Mouse (Mus musculus) embryonic fibroblast, embryonic 13.5 days (primary cell): Measurements from ENCODE around the gene Zfyve21.

Experiments
- CTCF ChIP-seq: IDR thresholded peaks from 2 replicates; pipeline ENCODE4 v1.5.1; 2011; ENCODE audit warnings: mild to moderate bottlenecking, control low read depth, low read length, moderate library complexity, borderline replicate concordance; ENCODE audit not compliant: insufficient read depth
- POLR2A ChIP-seq: IDR thresholded peaks from 2 replicates; pipeline ENCODE4 v1.6.1; 2011; ENCODE audit warnings: low read depth, mild to moderate bottlenecking, control low read depth, low read length, moderate library complexity

DNA sequence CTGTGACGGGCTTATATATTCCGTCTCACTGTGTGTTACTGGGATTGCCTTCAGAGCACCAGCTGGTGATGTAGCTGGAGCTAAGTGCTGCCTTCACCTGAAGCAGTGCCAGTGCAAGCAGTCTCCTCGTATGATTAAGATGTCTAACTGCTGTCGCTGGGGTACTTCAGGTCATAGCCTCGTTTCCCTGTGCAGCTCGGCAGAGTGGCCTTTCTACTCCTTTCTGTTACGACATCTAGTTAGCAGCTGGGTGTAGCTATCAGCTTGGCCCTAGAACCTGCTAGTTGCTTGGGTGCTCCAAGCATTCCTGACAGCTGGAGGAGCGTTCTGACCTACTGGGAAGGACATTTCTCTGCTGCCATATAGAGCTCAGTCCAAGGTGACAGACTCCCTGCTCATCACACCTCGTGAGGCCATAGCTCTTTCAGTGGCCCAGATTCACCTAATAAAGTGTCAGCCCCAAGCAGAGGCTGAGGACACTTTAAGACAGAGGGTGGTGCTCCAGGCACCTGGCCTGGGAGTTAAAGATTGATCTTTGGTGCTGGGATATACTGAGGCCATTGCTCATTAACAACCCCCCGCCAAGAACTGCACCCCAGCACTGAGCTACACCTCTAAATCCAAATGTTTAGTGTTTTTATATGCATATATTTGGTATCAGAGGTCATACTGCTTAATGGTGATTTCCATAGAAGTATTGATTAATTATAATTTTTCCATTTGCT, 13.3 kb upstream of the Zfyve21 start:
- TF ChIP-seq CTCF: no peak
- no peak for TF ChIP-seq POLR2A
